Mouse (Mus musculus) adrenal gland, postnatal 25 days (tissue): ENCODE measurements around the gene BC025446. TPM values are rescaled to one million over a fixed set of nuclear protein-coding genes. Genes with fewer than 3 reads are reported as not detected.
"Not testable (repeated sequence)": the region's sequence is repeated elsewhere in the genome, so short reads cannot be mapped to it uniquely, and the experiment has no call there.

ENCODE experiments used
- DNase-seq: peaks from one replicate; pipeline ENCODE4 v3.0.0; 2021; ENCODE audit warnings: mixed read lengths
- long read RNA-seq: library from polyadenylated mRNA; stranded (forward); transcript quantifications from one replicate; pipeline ENCODE4 v2.0.0, GENCODE M21; 2021
- total RNA-seq: library from RNA; stranded (reverse); gene quantifications from 2 replicates; pipeline ENCODE4 v1.2.3, GENCODE M21; 2021

The BC025446 gene
- not detected in 2 replicates for total RNA-seq
- long read RNA-seq, transcript BC025446-202 (5 exons, 758 nt) = major isoform, 14 of 65 reads
- long read RNA-seq, partial matches to known transcripts = 4 of 65 reads
- long read RNA-seq, other reads (novel, unspliced or antisense) = 44 of 65 reads

GRCm38 (mm10) chr15:75215778-75216691 lies at the start of gene BC025446:
Gene BC025446, plus strand, starts transcription at chr15:75216376.
- no peak for DNase-seq

DNA sequence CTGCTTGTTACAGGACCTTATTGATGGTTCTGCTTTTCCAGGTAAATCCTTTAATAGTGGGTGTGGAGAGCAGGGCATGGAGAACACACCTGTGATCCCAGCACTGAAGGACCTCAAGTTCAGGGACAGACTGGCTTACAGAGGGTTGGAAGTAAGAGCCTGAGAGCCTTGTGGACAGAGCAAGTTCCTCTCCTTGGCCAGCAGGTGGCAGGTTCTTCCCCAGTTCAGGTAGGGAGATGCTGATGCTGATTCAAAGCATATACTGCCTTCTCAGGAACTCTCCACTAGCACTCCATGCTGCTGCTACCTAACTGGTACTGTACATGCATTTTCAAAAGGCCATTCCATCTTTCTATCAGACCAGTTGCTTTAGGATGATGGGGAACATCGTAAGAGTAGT lies 40.7 kb upstream of the BC025446 start:
- peak; percentile 21 for DNase-seq

- DNase-seq = no peak
These were observed 29.9 kb upstream of the BC025446 start for GRCm38 (mm10) chr15:75186291-75186690.

GRCm38 (mm10) chr15:75189116-75189515 lies 27.1 kb upstream of the BC025446 start:
- no peak for DNase-seq

GRCm38 (mm10) chr15:75190560-75190959 lies 25.6 kb upstream of the BC025446 start:
- DNase-seq = not testable (repeated sequence)

DNA sequence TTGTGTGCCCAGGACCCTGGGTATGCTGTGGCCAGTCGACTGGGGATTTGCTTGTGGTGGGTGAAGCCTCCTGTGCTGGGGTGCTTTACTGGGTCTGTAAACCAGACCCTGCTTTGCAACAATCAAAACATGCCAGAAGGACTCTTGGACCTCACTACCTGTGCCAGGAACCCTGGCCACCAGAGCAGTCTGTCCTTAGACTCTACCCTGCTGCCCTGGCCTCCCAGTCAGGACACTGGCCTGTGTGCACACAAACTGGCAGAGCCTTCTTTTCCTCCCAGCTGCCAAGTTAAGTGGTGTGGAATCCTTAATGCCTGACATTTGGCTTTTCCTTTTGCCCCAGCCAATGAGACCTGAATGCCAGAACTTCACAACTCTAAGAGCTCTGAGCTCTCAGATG lies 655 bp downstream of the BC025446 start:
- no peak for DNase-seq

- DNase-seq = no peak
These were observed 5.8 kb downstream of the BC025446 start for GRCm38 (mm10) chr15:75221942-75222341.

DNA sequence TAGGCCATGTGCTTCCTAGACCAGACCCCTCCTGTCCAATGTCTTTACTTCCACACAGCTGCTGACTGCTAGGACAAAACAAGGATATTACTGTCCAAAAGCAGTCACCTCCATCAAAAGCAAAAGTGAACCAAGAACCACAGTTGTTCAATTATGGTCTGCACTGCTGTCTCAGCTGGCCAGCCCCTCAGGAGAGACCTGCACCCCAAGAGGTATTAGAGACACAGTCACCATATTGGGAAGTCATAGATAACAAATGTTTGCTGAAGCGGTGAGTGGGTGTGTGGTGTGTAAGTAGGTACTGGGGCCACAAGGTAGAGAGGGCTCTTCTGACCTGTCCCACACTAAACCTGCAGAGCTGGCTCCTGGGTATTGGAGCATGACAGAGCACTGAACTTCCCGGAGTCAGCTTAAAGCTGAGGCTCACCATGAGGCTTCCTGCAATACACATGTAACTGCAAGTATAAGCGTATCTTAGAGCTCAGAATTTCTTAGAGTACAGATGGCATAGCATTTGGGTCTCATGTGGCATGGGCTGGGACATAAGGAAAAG lies 21.6 kb downstream of the BC025446 start:
- DNase-seq = no peak

DNA sequence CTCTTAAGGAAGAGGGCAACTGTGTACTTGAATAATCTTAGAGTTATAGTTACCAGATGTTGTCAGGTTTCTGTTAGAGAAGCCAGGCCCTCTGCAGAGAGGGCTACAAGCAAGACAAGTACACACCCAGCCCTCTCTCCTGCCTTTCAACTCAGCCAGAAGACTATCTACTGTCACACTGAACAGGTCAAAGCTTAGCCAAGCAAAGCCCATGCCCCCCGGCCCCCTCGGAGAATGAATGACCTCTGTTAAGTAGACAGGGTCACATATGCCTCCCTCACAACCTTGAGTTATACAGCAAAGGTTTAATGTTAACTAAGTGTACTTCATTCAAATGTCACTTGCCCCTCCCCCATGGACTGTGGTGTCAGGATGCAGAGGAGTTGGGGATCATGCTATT lies 24.4 kb downstream of the BC025446 start:
- no peak for DNase-seq

DNA sequence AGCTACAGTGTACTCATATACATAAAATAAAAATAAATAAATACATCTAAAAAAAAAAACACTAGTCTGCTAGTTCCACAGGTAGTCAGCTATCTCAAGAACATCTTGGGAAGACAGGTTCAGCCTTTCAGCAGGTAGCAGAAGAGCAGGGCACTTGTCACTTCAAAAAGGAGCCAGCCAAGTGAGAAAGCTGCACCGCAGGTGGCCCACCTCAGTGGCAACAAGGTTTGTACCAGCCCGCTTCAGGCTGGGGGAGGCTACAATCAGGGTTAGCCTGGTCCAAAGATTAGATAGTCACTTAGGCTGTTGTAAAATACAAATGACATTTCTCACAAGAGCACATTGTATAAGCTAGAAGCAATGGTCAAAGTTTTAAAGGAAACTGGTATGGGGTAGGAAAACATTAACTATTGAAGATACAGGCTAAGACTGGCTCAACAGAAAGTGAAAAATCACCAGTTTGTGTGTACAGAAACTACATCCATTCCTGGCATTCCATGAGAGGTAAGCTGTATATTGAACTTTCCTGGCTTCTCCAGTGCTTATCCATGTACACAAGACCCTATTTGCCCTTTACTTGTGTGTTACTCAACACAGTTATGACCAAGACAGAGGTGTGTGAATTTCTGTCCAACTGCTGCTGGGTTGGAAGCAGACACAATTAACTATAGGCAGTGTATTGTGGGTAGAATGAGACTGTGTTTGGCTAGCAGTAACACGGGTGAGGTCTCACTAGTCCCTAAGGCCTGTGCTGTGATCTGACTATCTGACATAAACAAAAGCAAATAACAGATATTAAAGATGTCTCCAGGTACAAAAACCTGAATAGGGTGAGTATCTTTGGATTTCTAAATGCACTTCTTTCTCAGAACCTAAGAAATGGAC lies 26.8 kb downstream of the BC025446 start:
- no peak for DNase-seq

GRCm38 (mm10) chr15:75254671-75255070 lies 38.5 kb downstream of the BC025446 start:
- no peak for DNase-seq

DNA sequence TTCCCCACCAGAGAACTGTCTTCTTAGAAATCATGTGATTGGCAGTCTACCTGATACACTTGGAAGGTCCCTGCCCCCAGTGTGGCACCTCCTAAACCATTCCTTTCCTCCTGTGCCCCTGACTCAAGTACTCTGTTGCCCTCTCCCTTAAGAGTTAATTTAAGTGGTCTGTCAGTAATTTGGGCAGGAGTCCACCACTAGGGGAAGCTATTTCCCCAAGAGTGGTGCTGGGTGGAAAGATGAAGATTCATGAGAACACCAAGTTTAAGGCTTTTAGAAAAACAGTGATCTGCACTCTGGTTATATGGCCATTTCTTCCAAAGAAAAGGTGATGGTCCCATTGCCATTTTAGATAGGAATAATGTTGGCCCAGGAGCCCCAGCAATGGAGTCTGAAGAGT lies 49.7 kb downstream of the BC025446 start:
- no peak for DNase-seq

- DNase-seq = no peak
These were observed 50.5 kb downstream of the BC025446 start for GRCm38 (mm10) chr15:75266626-75267025.

DNA sequence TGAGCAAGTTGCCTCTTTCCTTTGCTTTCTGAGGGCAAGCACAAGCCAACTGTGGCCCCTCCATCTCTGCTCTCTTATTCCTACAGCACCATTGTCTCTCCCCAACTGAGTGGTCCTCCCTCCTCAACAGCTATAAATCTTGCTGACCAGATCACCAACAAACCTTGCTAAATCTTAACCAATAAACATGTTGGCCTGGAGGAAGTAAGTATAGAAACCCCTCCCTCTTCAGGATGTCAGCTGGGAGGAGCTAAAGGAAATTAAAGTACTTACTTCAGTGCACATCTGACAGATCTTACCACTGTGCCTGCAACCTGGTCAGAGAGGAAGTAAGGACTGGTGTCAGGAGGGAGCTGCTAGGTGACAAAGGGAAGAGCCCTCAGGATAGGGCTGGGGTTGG lies 51.9 kb downstream of the BC025446 start, which contains the start of gene Ly6f:
Gene Ly6f, plus strand, starts transcription at position 301 of the 400 bp plus-strand sequence.
- DNase-seq = no peak

DNA sequence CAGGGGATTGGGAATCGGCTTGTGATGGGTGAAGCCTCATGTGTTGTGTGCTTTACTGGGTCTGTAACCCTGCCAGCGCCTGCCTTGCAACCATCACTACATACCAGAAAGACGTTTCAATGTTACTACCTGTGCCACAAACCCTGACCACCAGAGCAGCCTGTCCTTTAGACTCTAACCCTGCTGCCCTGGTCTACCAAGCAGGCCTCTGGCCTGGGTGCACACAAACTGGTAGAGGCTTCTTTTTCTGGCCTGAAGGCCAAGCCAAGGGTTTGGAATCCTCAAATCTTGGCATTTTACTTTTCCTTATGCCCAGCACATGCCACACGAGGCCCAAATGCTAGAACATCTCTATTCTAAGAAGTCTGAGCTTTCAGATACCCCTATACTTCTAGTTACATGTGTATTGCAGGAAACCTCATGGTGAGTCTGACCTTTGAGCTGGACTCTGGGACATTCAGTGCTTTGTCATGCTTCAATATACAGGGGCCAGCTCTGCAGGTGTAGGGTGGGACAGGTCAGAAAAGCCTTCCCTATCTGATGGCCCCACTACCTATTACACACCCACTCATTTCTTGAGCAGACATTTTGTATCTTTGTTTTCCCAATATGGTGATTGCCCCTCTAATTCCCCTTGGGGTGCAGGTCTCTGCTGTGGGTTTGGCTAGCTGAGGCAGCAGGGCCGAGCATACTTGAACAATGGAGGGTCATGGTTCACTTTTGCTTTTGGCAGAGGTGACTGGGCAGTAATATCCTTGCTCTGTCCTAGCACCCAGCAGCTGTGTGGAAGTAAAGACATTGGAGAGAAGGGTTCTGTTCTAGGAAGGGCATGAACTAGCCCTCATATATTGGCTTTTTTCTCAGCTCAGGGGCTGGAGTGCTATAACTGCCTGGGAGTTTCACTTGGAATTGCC lies 53.0 kb downstream of the BC025446 start:
- DNase-seq = no peak

DNA sequence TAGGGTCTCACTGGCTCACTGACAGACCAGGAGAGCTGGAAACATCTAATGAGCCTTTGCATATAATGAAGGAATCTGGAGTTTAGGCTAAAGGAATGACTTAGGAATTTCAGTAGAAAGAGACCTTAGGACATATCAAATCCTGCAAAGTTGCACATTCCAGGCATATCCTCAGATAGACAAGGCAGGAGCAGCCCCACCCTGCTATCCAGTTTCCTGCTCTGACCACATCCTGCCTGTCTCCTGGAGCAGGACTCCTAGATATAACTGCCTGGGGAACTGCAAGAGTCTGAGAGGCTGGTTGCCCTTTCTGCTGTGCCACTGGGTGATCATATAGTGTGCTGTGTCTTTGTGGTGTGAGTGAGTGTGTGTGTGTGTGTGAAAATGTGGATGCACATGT lies 54.0 kb downstream of the BC025446 start:
- no peak for DNase-seq

DNA sequence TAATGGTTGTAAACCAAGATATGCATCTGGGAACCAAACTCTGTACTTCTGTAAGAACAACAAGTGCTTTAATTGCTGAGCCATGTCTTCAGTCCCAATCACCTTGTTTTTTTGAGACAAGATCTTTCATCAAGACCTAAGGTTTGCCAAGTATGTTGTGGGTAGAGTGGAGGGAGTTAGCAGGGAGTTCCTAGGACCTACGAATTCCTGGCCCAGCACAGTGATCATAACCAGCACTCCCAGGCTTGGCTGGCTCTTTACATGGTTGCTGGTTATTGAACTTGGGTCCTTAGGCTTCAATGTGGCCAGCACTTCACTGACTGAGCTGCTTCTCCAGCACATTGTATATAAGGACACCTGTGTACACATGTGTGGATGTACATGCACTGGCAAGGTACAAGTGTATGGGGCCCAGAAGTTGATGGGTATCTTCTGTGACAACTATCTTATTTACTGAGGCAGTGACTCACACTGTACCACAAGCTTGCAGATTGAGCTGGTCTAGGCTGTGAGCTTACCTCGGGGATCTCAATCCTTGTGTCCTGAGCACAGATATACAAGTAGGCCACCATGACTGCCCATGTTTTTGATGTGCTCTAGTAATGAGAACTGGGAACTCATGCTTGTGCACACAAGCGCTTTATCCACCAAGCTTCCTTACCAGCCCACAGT lies 54.7 kb downstream of the BC025446 start:
- no peak for DNase-seq

GRCm38 (mm10) chr15:75271426-75271825 lies 55.2 kb downstream of the BC025446 start:
- no peak for DNase-seq

- no peak for DNase-seq
These were observed 55.7 kb downstream of the BC025446 start for GRCm38 (mm10) chr15:75271891-75272290.
